Mouse (Mus musculus): ENCODE measurements around the gene Lingo1. TPM values are rescaled to one million over a fixed set of nuclear protein-coding genes. Genes with fewer than 3 reads are reported as not detected.

Gene Lingo1
- total RNA-seq, 4 experiments from 2014 or later, result 226 to 270 (median 251) TPM

DNA sequence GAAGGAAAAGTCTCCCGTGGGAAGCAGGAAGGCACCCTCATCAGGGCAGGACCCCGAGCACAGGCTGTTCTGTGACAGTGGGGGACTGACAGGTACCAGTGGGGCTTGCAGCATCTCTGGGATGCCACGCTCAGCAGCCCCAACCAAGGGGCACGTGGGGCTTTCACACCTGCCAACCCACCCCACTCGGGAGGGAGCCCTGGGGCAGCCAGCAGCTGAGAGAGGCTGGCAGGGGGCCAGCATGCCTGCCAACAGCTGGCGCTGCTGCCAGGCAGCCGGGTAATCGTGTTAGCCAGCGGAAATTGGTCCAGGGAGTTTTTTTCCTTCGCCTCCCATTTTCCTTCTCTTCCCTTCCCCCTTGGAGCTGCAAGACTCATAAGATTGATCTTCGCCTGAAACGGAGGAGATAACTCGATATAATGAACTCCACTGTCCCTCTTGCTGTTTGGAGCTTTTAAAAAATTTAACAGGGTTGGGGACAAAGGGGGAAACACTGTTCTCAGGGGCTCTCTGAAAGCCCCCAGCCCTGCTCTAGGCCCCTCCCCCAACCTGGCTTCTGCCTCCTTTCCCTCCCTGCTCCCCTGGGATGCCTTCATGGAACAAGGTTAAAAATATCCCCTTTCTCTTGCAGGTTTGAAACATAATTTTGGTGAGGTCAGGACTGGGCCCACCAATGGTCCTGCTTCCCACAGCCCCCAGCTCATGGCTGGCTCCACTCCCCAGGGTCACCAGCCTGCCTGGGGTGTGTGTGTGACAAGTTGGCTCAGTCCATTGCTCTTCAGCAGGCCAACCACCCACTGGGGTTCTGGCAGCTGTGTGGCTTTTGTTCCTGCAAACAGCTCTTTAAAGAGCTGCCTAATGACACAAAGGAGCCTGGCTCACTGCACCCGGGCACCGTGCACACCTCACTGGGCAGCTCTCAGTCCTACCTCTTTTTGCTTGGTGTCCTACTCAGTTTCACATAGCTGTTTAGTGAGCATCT is 68.3 kb downstream of the Lingo1 start:
- peak; percentile 40 to 57 for DNase-seq (ENCODE audit: low spot score in 2 of 2)

DNA sequence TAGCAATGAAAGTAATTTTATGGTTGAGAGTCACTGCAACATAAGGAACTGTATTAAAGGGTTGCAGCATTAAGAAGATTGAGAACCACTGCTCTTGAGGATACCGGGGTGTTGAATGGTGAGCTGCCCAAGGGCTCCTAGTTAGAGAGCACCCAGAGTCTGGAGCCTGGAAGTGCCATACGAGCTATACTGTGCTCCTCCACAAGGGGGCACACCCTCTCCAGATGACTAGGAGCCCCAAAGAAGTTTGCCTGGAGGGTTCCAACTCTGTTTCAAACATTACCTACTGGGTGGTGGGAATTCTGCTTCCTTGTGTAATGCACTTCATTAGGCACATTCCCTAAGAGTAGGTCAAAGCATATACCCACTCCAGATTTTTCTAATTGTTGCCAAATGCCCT is 70.5 kb downstream of the Lingo1 start:
- peak in 1 of 2 experiments; percentile 77 for DNase-seq (ENCODE audit: low spot score in 2 of 2)

DNA sequence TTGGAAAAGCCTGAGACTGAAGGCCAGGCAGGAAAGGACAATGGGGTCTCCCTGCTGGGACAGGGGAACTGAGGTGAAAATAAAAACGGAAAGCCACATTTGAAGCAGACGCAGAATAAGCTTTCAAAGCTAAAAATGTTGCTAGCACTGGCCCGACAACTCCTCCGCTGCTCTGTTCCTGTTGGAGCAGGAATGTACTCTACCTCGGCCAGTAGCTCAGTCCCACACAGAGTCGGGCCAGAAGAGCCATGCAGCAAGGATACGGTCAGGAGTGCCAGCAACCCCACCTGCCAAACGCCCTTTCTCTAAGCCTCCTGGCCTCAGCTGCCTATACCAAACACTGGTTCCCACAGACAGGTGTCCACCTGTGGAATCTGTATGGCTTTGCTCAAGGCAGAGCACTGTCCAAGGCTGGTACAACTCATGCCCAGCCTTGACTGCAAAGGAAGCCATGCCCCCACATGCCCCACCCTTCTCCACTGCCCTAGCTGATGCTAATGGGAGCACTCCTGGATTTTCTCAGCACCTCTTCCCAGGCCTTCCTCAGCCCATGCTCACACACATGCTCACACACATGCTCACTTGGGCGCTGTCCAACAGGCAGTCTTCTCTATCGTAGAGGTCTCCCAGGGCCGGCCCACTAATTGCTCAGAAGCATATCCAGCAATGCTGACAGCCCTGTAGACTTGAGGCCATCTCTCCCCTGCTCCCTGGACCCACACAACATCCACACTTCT is 74.0 kb downstream of the Lingo1 start:
- DNase-seq (ENCODE audit: low spot score in 2 of 2), result no peak

DNA sequence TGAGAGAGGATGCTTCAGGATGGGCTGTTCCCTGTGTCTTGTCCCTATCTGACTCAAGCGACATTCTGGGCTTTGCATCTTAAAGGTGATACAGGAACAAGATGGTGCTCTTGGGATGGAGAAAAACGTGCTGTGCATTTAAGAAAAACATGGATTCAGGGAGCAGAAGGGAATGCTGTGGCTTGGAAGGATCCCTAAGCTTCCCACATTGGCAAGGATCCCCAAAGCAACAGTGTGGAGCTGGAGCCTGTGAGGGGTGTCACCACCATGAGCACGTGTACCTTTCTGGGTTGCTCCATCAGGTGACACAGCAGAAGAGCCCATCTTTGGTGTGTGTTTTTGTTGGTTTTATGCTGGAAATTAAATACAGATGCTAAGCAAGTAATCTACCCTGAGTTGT is 77.3 kb downstream of the Lingo1 start:
- no peak for DNase-seq (ENCODE audit: low spot score in 2 of 2)

DNA sequence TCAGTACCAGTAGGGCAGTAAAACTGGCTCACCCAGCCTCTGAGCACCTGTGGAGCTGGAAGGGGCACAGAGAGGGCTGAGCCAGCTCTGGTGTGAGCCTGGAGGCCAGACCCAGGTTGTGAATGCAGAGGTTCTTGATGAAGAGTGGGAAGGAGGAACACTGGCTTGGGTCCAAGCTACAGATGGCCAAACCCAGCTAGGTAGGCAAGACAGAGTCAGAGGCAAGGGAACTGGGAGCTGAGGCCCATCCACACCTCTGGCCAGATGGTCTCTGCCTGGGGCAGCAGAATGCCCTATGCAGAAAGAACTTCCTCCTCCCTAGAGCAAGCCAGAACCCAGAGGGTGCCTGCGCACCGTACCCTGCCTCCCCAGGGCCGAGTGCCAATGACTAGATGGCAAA is 79.7 kb downstream of the Lingo1 start:
- no peak for DNase-seq (ENCODE audit: low spot score in 2 of 2)

DNA sequence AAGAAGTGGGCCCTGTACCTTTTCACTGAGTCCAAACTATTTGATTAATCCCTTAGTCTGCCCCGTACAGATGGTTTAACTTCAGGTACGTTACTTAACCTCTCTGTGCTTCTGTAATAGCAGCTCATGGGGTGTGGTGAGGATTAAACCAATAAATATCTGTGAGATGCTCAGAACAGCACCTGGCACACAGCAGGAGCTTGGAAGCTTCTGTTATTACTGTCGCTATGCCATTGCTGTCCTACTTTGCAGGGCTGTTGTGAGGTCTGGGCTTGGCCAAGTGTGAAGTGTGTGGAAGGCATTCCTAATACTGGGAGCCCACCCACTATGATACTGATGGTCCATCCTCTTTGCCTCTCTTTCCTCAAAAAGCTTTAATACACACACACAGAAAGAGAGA is 80.2 kb downstream of the Lingo1 start:
- no peak for DNase-seq (ENCODE audit: low spot score in 2 of 2)

DNA sequence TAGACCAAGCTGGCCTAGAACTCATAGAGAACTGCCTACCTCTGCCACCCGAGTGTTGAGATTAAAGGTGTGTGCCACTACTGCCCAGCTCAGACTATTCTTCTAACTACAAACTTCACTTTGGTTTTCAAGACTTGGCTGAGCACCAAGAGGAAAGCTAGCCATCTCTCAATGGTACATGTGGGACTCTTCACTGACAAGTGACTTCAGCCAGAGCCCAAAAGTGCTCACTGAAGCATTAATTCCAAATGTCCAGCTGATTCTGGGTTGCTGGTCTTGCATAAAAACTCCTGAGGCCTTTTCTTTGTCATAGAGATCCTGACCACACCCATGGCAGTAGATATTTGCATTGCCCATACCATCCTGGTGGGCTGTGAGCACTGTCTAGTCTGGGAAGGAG is 81.9 kb downstream of the Lingo1 start:
- no peak for DNase-seq (ENCODE audit: low spot score in 2 of 2)

DNA sequence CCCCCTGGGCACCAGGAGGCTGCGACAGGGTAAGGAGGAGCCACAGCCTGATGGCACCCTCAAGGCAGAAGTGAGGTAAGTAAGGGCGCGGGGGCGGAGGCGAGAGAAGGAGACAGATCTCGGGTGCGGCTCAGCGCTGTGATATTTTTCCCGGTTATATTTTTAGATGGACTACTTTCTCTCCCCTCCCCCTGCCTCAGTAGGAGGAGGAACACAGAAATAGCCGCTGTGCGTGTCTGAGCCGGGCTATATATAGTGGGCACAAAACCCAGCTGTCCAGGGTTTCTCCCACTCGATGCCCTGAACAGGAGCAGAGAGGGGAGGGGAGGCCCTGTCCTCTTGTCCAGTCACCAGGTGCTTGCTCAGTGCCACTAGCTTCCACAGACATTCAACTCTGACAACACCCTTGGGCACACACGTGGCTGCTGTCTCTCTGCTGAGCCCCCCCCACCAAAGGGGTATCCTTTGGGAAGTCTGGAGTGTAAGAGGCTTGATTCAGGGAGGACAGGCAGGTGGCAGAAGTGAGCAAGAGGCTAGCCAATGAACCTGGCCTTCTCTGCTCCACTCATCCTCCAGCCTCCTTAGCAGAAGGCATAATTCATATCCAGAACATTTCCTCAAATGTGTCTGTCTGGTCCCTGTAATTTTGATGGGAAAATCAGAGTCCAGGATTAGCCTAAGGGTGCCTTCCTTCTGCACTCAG is 83.5 kb downstream of the Lingo1 start:
- peak; percentile 54 to 75 for DNase-seq (ENCODE audit: low spot score in 2 of 2)

DNA sequence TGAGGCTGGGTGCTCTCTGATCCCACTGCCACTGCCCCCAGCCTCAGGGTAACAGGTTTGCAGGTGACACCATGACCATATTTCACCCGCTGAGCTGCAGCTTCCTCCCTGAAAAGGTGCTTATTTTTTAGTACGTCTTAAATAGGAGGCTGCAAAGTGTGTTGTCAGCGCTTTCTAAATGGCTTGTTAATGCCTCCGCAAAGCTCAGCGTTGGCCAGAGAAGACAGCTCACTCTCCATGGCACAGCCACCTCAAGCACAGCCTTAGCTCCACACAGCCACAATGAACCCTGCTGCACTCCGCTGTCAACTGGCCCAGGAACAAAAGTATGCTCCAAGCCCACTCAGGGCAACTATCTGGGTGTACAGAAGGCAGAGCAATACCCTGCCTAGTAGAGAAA is 85.3 kb downstream of the Lingo1 start:
- no peak for DNase-seq (ENCODE audit: low spot score in 2 of 2)

DNA sequence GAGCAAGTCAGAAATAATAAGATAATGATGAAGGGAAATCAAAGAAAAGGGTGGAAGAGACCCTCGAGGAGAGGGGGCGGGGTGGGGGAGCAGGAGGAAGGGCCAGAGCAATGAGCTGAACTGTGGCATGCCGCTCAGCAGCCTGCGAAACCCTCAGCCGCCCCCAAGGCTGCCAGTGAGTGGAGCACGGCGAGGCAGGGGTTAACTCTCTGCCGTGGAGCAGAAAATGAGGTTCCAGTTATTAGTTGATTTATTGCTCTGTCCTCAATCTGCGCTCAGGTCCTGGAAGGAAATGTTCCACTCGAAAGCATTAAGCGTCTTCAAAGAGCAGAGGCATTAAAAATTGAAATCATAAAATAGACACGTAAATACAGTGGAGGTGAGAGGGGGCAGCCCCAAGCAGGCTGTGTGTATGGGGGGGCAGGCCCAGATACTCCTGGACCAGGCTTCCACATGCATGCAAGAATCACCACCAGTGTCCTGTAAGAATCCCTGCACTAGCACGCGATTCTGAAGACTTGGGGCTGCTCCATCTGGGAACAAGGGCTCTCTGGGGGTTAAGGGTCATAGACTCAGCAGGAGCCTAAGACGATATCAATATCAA is 89.7 kb downstream of the Lingo1 start:
- DNase-seq (ENCODE audit: low spot score in 2 of 2), result no peak

DNA sequence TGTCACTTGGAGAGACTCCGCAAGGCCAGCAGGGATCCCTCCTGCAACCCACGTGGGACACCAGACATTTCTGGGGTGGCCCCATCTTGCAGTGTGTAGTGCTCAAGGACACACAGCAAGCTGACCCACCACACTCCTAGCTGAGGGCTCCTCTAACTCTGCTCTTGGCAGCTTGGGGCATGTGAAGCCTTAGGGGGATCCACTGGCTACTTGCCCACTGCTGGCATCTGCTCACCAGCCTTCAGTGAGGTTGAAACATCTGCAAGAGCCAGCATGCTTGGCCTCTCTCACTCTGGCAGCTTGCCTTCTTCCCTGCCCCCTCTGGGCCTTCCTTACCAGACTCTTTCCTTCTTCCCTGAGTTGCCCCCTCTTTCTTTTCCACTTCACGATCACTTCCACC is 94.9 kb downstream of the Lingo1 start:
- DNase-seq (ENCODE audit: low spot score in 2 of 2), result peak in 1 of 2 experiments; percentile 42

DNA sequence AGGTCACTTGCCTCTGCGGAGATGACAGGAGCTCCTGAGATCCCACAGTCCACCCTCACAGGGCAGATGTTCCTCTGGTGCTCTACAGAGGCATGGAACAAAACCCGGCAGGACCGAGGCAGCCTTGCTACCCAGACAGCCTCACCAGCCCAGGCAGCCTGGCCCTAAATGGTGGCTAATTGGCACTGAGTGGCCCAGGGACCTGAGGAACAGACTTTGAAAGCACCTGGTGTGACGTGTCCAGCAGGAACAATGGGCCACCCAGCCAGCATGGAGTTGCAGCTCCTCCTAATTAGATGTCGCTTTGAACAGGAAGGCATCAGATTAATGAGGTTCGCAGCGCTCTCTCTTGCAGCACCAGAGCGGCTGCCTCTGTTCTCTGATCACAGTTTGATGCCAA is 95.4 kb downstream of the Lingo1 start:
- no peak for DNase-seq (ENCODE audit: low spot score in 2 of 2)

DNA sequence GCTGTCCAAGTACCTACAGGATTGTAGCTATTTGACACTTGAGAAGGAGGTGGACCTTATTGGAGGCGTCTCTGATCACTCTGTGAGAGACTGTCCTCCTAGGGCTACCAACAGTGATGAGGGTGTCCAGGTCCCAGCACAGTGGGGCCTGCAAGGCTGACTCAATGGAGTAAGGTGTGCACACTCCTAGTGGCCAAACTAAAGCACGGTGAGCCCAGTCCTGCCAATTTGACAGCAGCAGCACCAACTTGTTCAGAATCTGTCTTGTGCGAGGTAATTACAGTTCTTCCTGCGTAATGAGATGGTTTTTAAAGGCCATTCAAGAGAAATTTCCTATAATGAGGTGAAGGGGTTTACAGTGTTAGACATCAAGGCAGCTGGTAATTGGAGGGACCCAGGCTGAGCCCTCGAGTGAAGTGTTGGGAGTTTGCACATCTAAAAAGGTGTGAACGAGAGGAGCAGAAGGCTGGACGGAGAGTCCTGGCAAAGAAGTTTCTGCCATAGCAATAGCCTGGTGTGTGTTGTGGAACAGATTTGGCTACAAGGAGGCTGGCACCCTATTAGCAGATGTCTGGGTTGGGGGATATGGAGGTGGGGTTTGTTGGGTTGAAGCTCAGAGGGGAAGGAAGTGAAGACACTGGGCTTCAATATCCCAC is 97.4 kb downstream of the Lingo1 start:
- DNase-seq (ENCODE audit: low spot score in 2 of 2), result no peak

DNA sequence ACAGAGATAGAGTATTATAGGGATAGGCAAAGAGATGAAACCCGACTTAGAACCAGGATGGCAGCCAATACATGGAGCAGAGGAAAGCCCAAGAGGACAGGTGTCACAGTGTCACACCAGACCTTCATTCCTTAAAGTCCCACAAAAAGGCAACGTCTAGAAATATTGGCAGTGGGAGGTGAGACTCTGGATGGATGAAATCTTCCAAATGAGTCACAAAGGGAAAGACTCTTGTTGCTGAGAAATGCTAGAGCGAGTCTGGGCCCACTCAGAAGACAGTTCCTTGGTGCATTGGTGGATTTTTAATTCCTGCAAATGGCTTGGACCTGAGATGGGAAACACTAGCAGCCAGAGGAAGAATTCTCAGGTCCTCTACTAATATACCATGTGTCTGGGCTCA is 102.2 kb downstream of the Lingo1 start:
- DNase-seq (ENCODE audit: low spot score in 2 of 2), result no peak

DNA sequence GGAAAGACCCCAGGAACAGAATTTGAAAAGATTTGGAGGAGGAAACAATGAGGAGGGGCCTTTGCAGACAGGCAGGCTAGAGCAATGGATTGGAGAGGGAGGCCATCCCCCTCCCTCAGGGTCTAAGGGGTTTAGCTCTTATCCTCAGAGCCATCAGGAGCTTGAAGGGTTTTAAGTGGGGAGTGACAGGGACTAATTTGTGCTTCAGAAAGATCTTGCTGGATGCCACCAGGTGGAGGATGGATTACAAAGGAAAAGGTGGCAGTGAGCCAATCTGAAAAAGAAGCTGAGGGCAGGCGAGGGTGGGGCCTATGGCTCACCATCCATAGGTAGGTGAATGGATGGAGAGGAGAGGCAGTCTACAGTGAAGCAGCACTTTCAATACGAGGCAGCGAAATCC is 105.0 kb downstream of the Lingo1 start:
- DNase-seq (ENCODE audit: low spot score in 2 of 2), result no peak

DNA sequence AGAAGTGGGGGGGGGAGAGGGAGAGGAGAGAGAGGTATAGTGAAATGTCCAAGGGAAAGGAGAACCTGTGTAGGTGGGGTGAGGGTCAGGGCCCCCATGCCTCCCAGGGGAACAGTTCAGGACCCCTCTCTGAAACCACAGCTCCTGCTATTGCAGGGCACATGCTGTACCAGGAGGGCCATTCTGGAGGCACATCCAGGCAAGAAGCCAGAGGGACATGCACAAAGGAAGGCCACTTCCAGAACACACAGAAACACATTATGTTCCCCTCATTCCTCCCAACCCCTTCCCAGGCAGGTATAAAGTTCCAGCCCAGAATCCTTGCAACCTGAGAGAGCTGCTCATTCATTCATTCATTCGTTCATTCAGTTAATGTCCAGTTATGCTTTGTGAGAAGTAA is 105.6 kb downstream of the Lingo1 start:
- no peak for DNase-seq (ENCODE audit: low spot score in 2 of 2)

DNA sequence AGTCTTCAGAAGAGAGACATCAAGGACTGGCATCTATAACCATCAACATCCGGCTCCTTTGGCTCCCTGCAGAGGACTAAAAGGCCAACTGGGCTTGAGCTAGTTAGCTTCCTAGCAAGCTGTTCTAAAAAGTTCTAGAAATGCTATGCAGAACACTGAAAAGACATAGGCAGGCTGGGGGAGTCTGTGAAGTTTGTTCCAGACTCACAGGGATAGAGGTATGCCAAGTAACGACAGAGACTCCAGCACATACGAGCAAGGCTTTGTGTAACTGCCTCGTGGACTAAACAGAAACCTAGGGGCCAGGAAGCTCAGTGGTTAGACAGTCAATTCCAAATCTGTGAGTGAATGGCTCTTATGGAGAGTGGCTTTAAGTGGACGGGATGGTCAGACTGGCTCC is 108.8 kb downstream of the Lingo1 start:
- DNase-seq (ENCODE audit: low spot score in 2 of 2), result no peak

DNA sequence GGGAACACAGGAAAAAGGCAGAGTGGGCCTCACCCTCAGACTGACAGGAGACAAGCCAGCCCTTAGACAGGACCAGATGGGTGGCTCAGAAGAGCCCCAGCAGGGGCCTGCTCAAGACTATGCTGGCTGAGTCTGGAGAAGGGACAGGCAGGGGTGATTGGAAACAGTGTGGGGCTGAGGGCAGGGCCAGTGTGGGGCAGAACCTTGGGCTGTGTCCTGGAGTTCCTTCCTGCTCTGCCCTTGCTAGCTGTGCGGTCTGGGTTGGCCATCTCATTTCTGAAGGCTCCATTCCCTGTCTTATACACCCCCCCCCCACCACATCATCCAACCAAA is 109.2 kb downstream of the Lingo1 start:
- no peak for DNase-seq (ENCODE audit: low spot score in 2 of 2)

DNA sequence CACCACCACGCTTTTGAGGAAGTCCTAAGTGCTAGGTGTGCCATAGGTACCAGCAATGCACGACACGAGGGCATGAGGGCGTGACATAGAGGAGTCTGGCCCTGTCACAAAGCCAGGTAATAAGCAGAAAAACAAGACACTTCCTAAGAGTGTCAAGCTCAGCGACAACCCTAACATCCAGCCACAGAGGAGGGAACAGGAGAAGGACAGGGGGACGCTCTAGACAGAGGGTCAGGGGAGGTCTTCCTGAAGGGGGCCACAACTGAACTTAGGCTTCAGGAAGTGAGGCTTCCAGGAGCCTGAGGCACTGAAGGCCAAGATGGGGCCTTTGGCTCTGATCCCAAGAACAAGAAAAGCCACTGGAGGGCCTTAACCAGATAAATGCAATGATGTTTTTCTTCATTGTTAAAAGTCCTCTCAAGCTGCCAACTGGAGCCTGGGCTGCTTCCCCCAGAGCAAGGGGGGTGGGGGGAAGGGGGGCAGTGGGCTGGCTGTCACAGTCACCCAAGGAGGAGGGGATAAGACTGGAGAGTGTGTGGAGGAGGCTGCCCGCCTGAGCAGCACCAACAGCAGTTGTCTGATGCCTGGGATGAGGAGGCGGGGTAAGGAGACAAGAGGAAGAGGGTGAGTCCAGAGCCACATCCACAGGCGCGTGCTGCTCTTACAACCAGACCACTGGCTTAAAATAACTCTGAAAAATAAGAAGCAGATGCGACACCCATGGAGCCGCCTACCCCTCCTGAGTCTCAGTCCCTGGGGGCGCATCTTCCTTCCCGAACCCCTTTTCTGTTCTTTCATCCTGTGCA is 109.7 kb downstream of the Lingo1 start:
- peak; percentile 61 to 81 for DNase-seq (ENCODE audit: low spot score in 2 of 2)

DNA sequence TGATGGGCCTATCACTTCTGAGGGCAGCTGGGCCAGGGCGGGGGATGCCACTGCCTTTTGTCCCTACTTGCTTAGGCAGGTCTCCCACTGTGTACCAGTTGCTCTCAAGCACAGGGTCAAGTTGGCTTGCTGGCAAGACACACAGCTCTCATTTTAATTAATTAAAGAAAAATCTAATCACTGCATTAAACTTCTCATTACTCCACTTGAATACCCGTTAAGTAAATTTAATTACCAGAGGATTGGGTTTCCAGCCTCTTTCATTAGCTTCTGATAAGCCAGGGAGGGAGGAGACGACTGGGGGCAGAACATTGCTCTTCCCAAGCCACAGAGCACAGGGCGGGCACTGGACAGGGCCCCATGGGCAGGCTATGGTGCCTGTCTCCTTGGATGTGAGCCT is 113.4 kb downstream of the Lingo1 start:
- DNase-seq (ENCODE audit: low spot score in 2 of 2), result no peak

Measured in layer of hippocampus, adult 8-10 months (tissue).